8 mouse cellular contexts compared by ENCODE assay signal in genomic region chr7:79591812-79592731, GRCm38 (mm10). TPM values are rescaled to one million over a fixed set of nuclear protein-coding genes. Genes with fewer than 3 reads are reported as not detected.
DNase-seq lines count a peak whose midpoint lies in the region; ATAC-seq lines count a peak whose summit lies in the region.

No protein-coding gene starts in this region.

- peak; percentile 31 to 44 for DNase-seq in cerebellum, adult 18-20 months
- no peak for DNase-seq in cerebellum, adult 11-12 months
- peak; percentile 84 for DNase-seq in R1 (ENCODE audit: low read depth, low spot score)
- peak; percentile 28 to 48 for DNase-seq in kidney, postnatal 25 days
- DNase-seq in liver, embryonic 11.5 days (ENCODE audit: low spot score): no peak
- DNase-seq in right cerebral cortex, adult 2 months (ENCODE audit: low spot score in 2 of 2): peak; percentile 82
- no peak for DNase-seq in spleen, postnatal 36 days (ENCODE audit: low spot score in 2 of 2)

- H3K4me3 ChIP-seq in forebrain, embryonic 13.5 days: peak overlapping the region; percentile 43
- peak overlapping the region; percentile 29; the same call in 1 of the 2 replicates for H3K4me3 ChIP-seq in liver, embryonic 11.5 days (ENCODE audit: low read depth, low read length)

- WGBS in forebrain, embryonic 13.5 days: under 1% methylated on average over 40 of the region's 42 CpGs
- WGBS in liver, embryonic 11.5 days: 4% methylated on average over 42 of the region's 42 CpGs

- peaks cover 64% of the 10 kb centered on the region for H3K4me1 ChIP-seq in forebrain, embryonic 13.5 days
- H3K4me1 ChIP-seq in liver, embryonic 11.5 days (replicated peaks; ENCODE audit: control insufficient read depth, insufficient read depth, low read length): no peaks in the 10 kb centered on the region; the same call in 1 of the 2 replicates

- no peaks in the 10 kb centered on the region for H3K9me3 ChIP-seq in forebrain, embryonic 13.5 days (replicated peaks)
- no peaks in the 10 kb centered on the region for H3K9me3 ChIP-seq in liver, embryonic 11.5 days (ENCODE audit: control insufficient read depth, low read length)

- 0 out of 2 replicates have a peak, but pooled peaks cover 3% of the 10 kb centered on the region for H3K27me3 ChIP-seq in forebrain, embryonic 13.5 days
- H3K27me3 ChIP-seq in liver, embryonic 11.5 days (replicated peaks; ENCODE audit: control insufficient read depth, insufficient read depth, low read length): peaks cover 76% of the 10 kb centered on the region

- H3K9ac ChIP-seq in forebrain, embryonic 13.5 days: peak overlapping the region; percentile 63
- no peak overlapping the region for H3K9ac ChIP-seq in liver, embryonic 11.5 days (ENCODE audit: low read depth, low read length)

- ATAC-seq in forebrain, embryonic 13.5 days: peak; percentile 80
- no peak for ATAC-seq in liver, embryonic 11.5 days (replicated peaks; ENCODE audit: low FRiP score)

- H3K4me2 ChIP-seq in forebrain, embryonic 13.5 days: peak overlapping the region; percentile 65
- H3K4me2 ChIP-seq in liver, embryonic 11.5 days: peak overlapping the region; percentile 52

- no peaks in the 10 kb centered on the region for H3K36me3 ChIP-seq in forebrain, embryonic 13.5 days (ENCODE audit: poor library complexity, severe bottlenecking)
- H3K36me3 ChIP-seq in liver, embryonic 11.5 days (ENCODE audit: control insufficient read depth, insufficient read depth, low read length): no peaks in the 10 kb centered on the region

- peak overlapping the region; percentile 97 for H3K27ac ChIP-seq in forebrain, embryonic 13.5 days
- H3K27ac ChIP-seq in liver, embryonic 11.5 days (ENCODE audit: low read depth, low read length): no peak overlapping the region

RNA-seq across cellular contexts. Expression of gene Rhcg, which starts 25.4 kb away (rescaled TPM):
- 6.2 and 7.5 TPM in 2 replicates for polyA plus RNA-seq in forebrain, embryonic 13.5 days (2015; fragmentation: Nextera tagmentation; extraction: Ambion mirVana)
- not detected in 2 replicates for polyA plus RNA-seq in liver, embryonic 11.5 days (2014; fragmentation: Nextera tagmentation; extraction: Ambion mirVana)

Comparison
In these comparisons a context has a peak if more than half of its experiments do, and no peak if none do; other contexts are left out.
1. DNase-seq: peak in cerebellum, adult 18-20 months (2 of 2), R1 (single experiment), kidney, postnatal 25 days (2 of 2) and right cerebral cortex, adult 2 months (2 of 2); none in cerebellum, adult 11-12 months (single experiment), liver, embryonic 11.5 days (single experiment) and spleen, postnatal 36 days (0 of 2).